Mouse (Mus musculus) liver, embryonic 14.5 days (tissue): ENCODE measurements around the gene Peli2.

Source experiments
- CTCF ChIP-seq: IDR thresholded peaks from 2 replicates; pipeline ENCODE4 v1.5.1; 2016; ENCODE audit warnings: antibody characterized with exemption, low read depth, control low read depth
- EP300 ChIP-seq: IDR thresholded peaks from 2 replicates; pipeline ENCODE4 v1.6.1; 2016; ENCODE audit warnings: antibody characterized with exemption, low read depth

- no peak for TF ChIP-seq CTCF
- TF ChIP-seq EP300, result no peak
Measured at GRCm38 (mm10) chr14:48295815-48296271, 175.2 kb downstream of the Peli2 start.
